Mouse (Mus musculus) layer of hippocampus, adult 11-12 months (tissue): ENCODE measurements around the gene Tmem203.
"Not testable (repeated sequence)": the region's sequence is repeated elsewhere in the genome, so short reads cannot be mapped to it uniquely, and the experiment has no call there.

ENCODE experiments used
- DNase-seq: peaks from one replicate; pipeline ENCODE4 v3.0.0; 2022; ENCODE audit warnings: low spot score

Gene Tmem203

DNA sequence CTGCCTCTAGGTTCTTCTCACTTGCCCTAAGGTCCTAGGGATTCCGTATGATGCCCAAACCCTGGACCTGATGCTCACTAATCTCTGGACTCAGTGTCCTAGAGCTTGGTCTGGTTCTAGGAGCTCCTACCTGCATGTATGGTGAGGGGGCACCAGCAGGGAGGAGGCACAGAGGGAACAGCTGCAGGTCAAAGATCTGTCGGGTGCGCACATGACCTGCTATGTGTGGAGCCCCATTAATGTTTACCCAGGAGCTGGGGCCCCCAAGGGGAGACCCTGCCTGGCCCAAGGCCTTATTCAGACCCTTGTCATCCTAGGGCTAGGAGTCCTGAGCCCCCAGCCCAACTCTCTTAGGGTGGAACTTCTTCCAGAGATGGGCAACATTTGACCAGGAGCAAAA lies 21.2 kb upstream of the Tmem203 start, which contains the start of gene Slc34a3:
Gene Slc34a3 (minus strand): TSS at position 315 of the 400 bp plus-strand sequence.
- DNase-seq, result no peak

DNA sequence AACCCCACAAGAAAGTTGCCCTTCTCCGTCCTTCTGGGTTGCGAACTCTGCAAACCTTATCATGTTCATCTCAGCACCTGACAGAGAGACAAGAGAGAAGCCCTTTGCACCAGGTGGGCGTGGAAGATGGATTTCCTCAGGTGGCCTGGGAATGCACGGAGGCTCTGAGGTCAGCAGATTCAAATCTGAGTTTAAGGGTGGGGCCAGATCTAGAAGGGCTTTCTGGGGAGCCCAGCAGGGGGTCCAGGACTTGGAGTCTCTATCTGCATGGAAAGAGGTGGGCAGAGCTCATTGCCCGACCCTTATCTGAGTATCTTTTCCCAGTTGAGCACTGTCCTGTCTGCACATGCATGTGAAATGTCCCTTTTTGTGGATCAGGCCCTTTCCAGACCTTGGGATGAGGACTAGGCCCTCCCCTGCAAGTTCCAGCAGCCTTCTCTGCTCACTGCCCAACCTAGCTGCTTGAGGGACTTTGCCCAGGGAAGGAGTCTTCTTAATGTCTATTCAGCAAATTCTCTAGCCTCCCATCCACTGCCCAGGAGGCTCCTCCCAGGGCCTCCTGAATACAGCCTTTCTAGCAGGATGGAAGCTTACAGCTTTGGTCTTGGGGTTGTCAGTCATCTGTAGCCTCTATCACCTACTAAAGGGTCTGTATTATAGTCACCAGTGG lies 20.6 kb upstream of the Tmem203 start:
- DNase-seq, result no peak

DNA sequence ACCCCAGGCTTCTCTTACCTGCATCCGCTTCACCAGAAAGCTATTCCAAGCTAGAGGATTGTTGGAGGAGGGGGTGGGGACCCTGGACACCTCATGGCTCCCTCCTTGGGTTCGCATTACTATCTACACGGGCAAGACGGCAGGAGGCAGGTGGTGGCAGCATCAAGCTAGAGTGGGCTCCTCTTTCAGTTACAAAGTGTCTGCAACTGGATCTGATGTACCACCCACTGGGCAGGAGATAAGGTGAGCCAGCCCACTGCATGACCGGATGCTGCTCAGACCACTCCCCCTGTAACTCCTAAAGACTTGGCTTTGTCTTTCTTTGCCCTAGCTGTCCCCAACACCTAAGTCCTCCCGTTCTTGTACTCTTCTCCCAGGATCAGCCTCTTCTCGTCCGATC lies 18.6 kb upstream of the Tmem203 start, which contains the start of gene Rnf224:
Gene Rnf224 (minus strand): TSS at position 174 of the 400 bp plus-strand sequence.
- no peak for DNase-seq

DNA sequence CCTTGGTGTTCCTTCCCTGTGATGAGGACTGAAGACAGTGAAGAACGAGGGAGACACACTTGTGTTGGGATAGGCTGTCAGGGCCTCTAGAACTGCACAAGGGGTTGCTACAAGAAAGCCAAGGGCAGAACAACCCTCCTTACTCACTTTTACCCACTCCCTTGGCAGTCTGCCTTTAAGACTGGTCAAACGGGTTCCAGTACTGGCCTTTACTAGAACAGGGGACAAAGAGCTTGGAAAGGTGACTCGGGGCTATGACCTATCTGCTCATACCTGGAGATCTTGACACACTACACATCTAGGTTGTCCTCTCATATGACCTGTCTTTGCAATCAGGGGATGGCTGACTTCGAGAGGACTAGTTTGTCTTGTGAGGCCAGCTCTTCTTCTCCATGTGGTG lies 17.7 kb upstream of the Tmem203 start:
- no peak for DNase-seq

- no peak for DNase-seq
Measured at GRCm38 (mm10) chr2:25238106-25238505, 17.1 kb upstream of the Tmem203 start.

DNA sequence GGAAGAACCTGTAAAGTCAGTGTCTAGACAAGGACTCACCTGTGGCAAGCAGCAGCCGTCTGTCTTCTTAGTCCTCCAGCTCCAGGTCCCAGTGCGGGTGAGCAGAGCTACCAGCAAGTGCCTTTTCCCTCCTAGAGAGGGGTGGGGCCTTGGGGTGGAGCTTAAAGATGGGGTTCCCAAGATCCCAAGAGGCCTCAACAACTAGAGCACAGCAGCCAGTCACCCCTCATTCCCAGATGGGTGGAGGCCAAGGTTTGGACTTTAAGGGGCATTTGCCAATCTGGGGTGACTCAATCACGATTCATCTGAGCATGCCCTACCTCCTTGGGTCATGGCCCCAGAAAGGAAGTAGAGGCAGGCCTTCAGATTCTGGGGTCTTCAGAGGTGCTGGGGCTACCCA lies 15.5 kb upstream of the Tmem203 start:
- DNase-seq, result no peak

- no peak for DNase-seq
Measured at GRCm38 (mm10) chr2:25240310-25240709, 14.9 kb upstream of the Tmem203 start.

DNA sequence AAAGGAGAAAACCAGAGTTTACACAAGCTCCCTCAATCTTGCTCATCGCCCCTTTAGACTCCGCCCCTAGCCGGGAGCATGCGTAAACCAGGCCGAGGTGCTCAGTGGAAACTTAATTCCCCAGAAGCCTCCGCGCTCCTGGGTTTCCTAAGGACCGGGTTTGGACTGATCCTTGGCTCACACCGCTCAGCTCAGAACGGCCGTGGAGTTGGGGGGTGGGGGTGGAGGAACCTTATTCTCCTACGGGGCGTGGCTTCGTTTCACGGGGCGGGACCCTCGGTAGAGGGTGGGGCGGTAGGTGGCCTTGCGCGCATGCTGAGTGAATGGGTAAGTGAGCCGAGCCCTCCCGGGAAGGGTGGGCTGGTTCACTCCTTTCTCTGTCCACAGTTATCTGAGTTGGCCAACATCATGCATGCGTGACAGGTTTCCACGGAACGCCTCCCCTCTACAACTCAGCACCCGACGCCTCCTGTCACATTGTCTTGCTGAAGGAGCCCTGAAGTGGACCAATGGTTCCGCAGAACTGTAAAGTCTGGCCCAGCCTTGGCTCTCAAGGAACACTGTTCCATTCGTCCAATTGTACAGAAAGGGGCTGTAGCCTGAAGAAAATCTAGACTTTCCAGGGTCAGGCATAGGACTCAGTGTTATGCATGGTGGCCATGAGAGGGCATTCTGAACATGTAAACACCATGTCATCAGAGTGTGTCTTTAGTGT lies 14.4 kb upstream of the Tmem203 start:
- peak; percentile 65 for DNase-seq

- no peak for DNase-seq
Measured at GRCm38 (mm10) chr2:25241438-25241775, 13.8 kb upstream of the Tmem203 start.

DNA sequence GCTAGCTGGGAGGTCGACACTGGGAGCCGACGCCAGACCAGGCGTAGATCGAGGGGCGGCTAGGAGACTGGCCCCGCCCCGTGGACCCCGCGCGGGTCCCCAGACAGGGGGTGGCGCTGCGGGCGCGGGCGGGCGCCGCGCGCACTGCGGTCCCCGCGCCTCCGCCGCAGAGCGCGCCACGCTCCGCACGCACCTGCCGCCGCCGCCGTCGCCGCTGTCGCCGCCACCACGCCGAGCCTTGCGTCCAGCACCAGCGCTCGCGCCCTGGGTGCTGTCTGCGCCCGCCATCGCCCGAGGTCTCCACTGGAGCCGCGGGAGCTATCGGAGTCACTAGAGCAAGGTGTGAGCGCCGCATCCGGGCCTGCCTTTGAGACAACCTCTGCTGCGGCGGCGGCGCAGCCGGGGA lies 13.1 kb upstream of the Tmem203 start, which contains the start of the genes Rnf208 and Cysrt1:
Gene Rnf208 (plus strand): TSS at position 155 of the 406 bp plus-strand sequence.
Gene Cysrt1 (minus strand): TSS at position 352 of the 406 bp plus-strand sequence.
- no peak for DNase-seq

GRCm38 (mm10) chr2:25243342-25243741 lies 11.9 kb upstream of the Tmem203 start:
- no peak for DNase-seq

GRCm38 (mm10) chr2:25244144-25244543 lies 11.1 kb upstream of the Tmem203 start:
- DNase-seq, result no peak

- no peak for DNase-seq
Measured at GRCm38 (mm10) chr2:25246183-25247072, 8.8 kb upstream of the Tmem203 start, which contains the start of gene AL732309.1. Gene AL732309.1, minus strand, starts transcription at chr2:25246863.

- DNase-seq, result no peak
Measured at GRCm38 (mm10) chr2:25252331-25252730, 2.9 kb upstream of the Tmem203 start.

DNA sequence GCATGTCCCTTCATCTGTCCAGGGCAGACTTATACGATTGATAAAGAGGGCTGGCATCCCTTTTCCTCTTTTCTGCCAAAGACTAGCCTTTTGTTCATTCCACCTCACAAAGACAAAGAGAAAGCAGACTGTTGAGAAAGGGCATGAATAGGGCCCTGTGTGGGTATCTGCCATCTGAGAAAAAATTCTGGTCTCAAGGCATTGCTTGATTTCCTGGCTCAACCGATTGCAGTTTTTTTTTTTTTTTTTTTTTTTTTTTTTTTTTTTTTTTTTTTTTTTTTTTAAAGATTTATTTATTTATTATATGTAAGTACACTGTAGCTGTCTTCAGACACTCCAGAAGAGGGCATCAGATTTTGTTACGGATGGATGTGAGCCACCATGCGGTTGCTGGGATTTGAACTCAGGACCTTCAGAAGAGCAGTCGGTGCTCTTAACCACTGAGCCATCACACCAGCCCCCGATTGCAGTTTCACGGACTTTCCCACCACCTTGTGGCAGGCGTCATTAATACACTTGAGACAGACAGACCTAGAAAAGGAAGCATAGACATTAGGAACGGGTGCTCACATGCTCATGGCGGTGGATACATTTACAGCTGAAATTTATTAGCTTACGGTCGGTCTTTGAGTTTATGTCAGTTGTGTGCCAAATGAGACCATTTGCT lies 1.3 kb downstream of the Tmem203 start:
- DNase-seq, result not testable (repeated sequence)

DNA sequence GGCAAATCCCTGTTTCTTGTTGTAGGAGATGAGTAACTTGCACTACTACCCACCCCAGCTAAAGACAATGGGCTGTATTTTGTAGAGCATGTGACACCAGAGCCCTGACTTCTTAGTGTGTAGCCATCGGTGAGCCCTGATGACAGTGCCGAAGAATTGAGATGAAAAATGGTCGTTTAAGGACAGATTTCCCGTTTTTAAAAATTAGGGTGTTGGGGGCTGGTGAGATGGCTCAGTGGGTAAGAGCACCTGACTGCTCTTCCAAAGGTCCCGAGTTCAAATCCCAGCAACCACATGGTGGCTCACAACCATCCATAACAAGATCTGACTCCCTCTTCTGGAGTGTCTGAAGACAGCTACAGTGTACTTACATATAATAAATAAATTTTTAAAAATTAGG lies 2.0 kb downstream of the Tmem203 start:
- DNase-seq, result not testable (repeated sequence)

DNA sequence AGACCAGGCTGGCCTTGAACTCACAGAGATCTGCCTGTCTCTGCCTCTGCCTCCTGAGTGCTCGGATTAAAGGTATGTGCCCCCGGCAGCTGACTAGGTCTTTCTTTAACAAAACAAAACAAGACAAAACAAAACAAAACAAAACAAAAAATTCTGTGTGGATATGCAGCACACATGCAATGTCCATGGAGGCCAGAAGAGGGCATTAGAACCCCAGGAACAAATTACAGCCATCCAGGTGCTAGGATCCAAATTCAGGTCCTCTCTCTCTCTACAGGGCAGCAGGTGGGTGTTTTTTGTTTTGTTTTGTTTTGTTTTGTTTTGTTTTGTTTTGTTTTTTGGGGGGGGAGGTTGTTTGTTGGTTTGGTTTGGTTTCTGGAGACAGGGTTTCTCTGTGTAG lies 3.6 kb downstream of the Tmem203 start:
- DNase-seq, result no peak

- no peak for DNase-seq
Measured at GRCm38 (mm10) chr2:25261870-25262269, 6.6 kb downstream of the Tmem203 start.

DNA sequence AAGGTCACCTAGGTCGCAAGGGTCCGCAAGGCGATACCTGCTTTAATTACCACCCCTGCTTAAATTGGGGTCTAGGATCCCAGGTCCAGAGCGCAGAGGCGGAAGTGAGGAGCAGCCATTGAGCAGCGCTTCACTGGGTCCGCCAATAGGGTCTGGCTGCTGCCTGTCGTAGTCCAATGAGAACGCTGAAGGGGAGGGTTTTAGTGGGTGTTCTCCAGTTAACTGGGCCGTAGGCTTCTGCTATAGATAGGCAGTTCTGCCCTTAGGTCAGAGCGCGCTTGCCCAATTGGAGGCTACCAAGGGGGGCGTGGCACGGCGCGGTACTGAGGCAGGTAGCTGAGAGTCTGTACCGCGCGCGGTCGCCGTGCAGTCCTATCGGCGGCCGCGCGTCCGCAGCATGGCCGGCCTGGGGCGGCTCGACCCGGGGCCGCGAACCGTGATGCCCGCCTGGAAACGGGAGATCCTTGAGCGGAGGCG lies 7.1 kb downstream of the Tmem203 start, which contains the start of gene Tprn:
Gene Tprn (plus strand): TSS at position 328 of the 477 bp plus-strand sequence.
- peak; percentile 96 for DNase-seq

GRCm38 (mm10) chr2:25262795-25263622 lies 7.8 kb downstream of the Tmem203 start:
- DNase-seq, result no peak
